26 mouse cellular contexts compared by ENCODE assay signal in genomic region chr7:114893889-114894288, GRCm38 (mm10).
"Had no signal": no experiment of that assay in that cellular context is flagged by ENCODE, and none has a peak within 500 bp of the region (broad histone marks: within the 10 kb centered on the region; RNA-seq: fewer than 3 reads in every experiment).

No protein-coding gene starts in this region.

- H3K9me3 ChIP-seq: heart, embryonic 13.5 days; heart, embryonic 15.5 days; hindbrain, embryonic 13.5 days; hindbrain, embryonic 15.5 days; kidney, embryonic 15.5 days; limb, embryonic 13.5 days; limb, embryonic 15.5 days had no signal

- H3K27ac ChIP-seq: gastrocnemius, adult 2 months; heart, adult 2 months; heart, embryonic 13.5 days; heart, embryonic 15.5 days; hindbrain, embryonic 13.5 days; kidney, embryonic 15.5 days; kidney, postnatal 0 days; limb, embryonic 13.5 days; limb, embryonic 15.5 days had no signal

- H3K4me2 ChIP-seq: heart, embryonic 11.5 days; heart, embryonic 13.5 days; heart, embryonic 15.5 days; hindbrain, embryonic 13.5 days; hindbrain, embryonic 15.5 days; kidney, embryonic 15.5 days; limb, embryonic 13.5 days; limb, embryonic 15.5 days; liver, embryonic 11.5 days had no signal

- H3K9ac ChIP-seq: heart, embryonic 13.5 days; heart, embryonic 15.5 days; hindbrain, embryonic 13.5 days; hindbrain, embryonic 15.5 days; kidney, embryonic 15.5 days; limb, embryonic 13.5 days; limb, embryonic 15.5 days had no signal

- H3K4me3 ChIP-seq: gastrocnemius, adult 2 months; heart, adult 2 months; heart, embryonic 13.5 days; heart, embryonic 15.5 days; hindbrain, embryonic 13.5 days; hindbrain, embryonic 15.5 days; kidney, embryonic 15.5 days; limb, embryonic 13.5 days; limb, embryonic 15.5 days had no signal

- H3K36me3 ChIP-seq: heart, embryonic 13.5 days; heart, embryonic 15.5 days; hindbrain, embryonic 13.5 days; hindbrain, embryonic 15.5 days; kidney, embryonic 15.5 days; limb, embryonic 13.5 days; limb, embryonic 15.5 days had no signal

- ATAC-seq: hindbrain, postnatal 0 days; intestine, embryonic 16.5 days had no signal

- H3K4me1 ChIP-seq: heart, embryonic 13.5 days; heart, embryonic 15.5 days; kidney, embryonic 15.5 days; limb, embryonic 15.5 days had no signal

- DNase-seq: gastrocnemius, adult 2 months; gastrocnemius, postnatal 10 days; gastrocnemius, postnatal 36 days; heart, adult 11 months; heart, adult 2 months; heart, postnatal 10 days; kidney, adult 11 months; kidney, adult 2 months; kidney, adult 9 months; kidney, postnatal 14 days; kidney, postnatal 36 days; layer of hippocampus, adult 9-11 months; layer of hippocampus, postnatal 36 days; left cerebral cortex, postnatal 4 days had no signal

- H3K27me3 ChIP-seq: heart, embryonic 13.5 days; heart, embryonic 15.5 days; hindbrain, embryonic 15.5 days; kidney, embryonic 15.5 days; limb, embryonic 13.5 days; limb, embryonic 15.5 days had no signal
